Mouse (Mus musculus): ENCODE measurements at regions not wholly inside any gene's neighbourhood (a gene's known extent, or its start where the extent isn't known, plus 50 kb on each side); places are given as distances from the start of the nearest gene placed in this dataset.

DNA sequence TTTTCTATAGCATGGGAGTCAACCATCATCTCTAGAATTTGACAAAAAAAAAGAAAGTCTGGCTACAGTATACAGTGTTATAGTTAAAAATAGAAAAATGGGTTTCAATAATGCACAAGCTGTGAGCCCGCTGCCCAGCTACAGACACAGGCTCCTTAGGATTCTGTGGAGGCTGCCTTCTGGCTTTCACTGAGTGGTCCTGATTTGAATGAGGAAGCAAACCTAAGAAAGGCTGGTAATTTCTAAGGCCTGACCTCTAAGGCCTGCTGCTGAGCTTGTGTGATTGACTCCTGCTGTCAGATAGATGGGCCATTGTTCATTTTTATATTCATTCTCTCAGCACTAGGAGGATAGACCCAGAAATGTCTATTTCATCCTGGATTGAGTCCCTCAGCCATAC is 67.7 kb downstream of the Alg10b start:
- in situ Hi-C loops (cut with MboI; ENCODE audit: low pct_ligation_motif_present, low pct_unique_long_range_greater_than_20kb, low sequenced_read_pairs) (no loop called here), dilution Hi-C loops (cut with MboI; ENCODE audit: extremely low pct_ligation_motif_present, extremely low pct_unique_long_range_greater_than_20kb, low sequenced_read_pairs) (no loop called here)
- Histone ChIP-seq H3K27me3 (replicated peaks) (no peaks in the 10 kb centered on the region), H3K9ac (ENCODE audit: insufficient read depth, low read depth) (no peak overlapping the region), H3K79me2 (replicated peaks; ENCODE audit: control insufficient read depth, extremely low read depth, insufficient read depth, poor library complexity, severe bottlenecking) (no peaks in the 10 kb centered on the region), H3K27ac (ENCODE audit: insufficient read depth, low read depth) (no peak overlapping the region), H3K9me3 (replicated peaks; ENCODE audit: low read length) (peaks cover 41% of the 10 kb centered on the region), H3K36me3 (replicated peaks in 1 of 2; ENCODE audit: control insufficient read depth in 1 of 2, insufficient read depth in 1 of 2, low read length in 1 of 2) (no peaks in the 10 kb centered on the region), H3K4me3 (replicated peaks in 1 of 3; ENCODE audit: low read depth in 2 of 3, low read length in 2 of 3, poor library complexity in 1 of 3) (no peak overlapping the region), H3K4me2 (ENCODE audit: insufficient read depth, low read depth, poor library complexity, severe bottlenecking) (no peak overlapping the region), H3K4me1 (ENCODE audit: control insufficient read depth in 1 of 2, insufficient read depth in 2 of 2) (no peaks in the 10 kb centered on the region)
- no peak for TF ChIP-seq ETS1 (conservative IDR thresholded peaks at IDR 0.05; ENCODE audit: low read depth, low read length)
- TF ChIP-seq EP300 (IDR thresholded peaks at IDR 0.05; ENCODE audit: low read length): no peak
- TF ChIP-seq RCOR1 (conservative IDR thresholded peaks at IDR 0.05; ENCODE audit: low read depth, low read length): no peak
- no peak for TF ChIP-seq TCF12 (IDR thresholded peaks at IDR 0.05; ENCODE audit: low read depth, low read length)
- TF ChIP-seq PAX5 (IDR thresholded peaks at IDR 0.05; ENCODE audit: low read length): no peak
- no peak for TF ChIP-seq UBTF (IDR thresholded peaks at IDR 0.05; ENCODE audit: low read depth, low read length)
- no peak for DNase-seq (ENCODE audit: extremely low read depth)

DNA sequence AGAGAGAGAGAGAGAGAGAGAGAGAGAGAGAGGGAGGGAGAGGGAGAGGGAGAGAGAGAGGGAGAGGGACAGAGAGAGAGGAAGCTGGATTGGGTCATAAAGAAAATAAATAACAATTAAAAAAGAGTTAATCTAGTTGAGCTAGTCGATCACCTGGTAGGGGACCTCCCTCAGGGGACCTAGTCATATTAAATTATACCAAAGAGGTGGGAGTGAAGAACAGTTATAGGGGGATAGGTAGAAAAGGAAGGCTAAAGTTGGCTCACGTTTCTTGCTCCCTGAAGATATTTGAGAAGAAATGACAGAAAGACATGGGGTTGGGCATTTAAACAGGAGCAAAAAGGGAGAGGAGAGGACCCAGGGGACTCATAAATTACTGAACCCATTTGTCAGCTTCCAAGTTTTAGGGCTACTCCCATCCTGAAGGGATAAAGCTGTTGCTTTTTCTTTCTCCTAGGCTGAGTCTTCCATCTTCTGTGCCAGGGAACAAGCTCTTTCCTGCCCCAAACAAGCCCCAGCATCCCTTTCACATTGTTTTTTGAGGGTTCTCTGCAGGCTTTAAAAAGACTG is 70.3 kb downstream of the Alg10b start:
- H3K36me3 ChIP-seq (replicated peaks in 1 of 2; ENCODE audit: control insufficient read depth in 1 of 2, insufficient read depth in 1 of 2, low read length in 1 of 2): no peaks in the 10 kb centered on the region
- H3K27ac ChIP-seq (ENCODE audit: insufficient read depth, low read depth): no peak overlapping the region
- no peak for DNase-seq (ENCODE audit: extremely low read depth)
- H3K27me3 ChIP-seq (replicated peaks): no peaks in the 10 kb centered on the region
- dilution Hi-C loops (cut with MboI; ENCODE audit: extremely low pct_ligation_motif_present, extremely low pct_unique_long_range_greater_than_20kb, low sequenced_read_pairs) (no loop called here), in situ Hi-C loops (cut with MboI; ENCODE audit: low pct_ligation_motif_present, low pct_unique_long_range_greater_than_20kb, low sequenced_read_pairs) (no loop called here)
- H3K4me1 ChIP-seq (ENCODE audit: control insufficient read depth in 1 of 2, insufficient read depth in 2 of 2): no peaks in the 10 kb centered on the region
- H3K9me3 ChIP-seq (replicated peaks; ENCODE audit: low read length): peaks cover 40% of the 10 kb centered on the region
- no peak overlapping the region for H3K4me3 ChIP-seq (replicated peaks in 1 of 3; ENCODE audit: low read depth in 2 of 3, low read length in 2 of 3, poor library complexity in 1 of 3)
- H3K79me2 ChIP-seq (replicated peaks; ENCODE audit: control insufficient read depth, extremely low read depth, insufficient read depth, poor library complexity, severe bottlenecking): no peaks in the 10 kb centered on the region
- TF ChIP-seq ZMIZ1 (IDR thresholded peaks at IDR 0.05; ENCODE audit: low read depth, low read length): no peak
- no peak for TF ChIP-seq MEF2A (IDR thresholded peaks at IDR 0.05; ENCODE audit: borderline replicate concordance, low read depth, low read length)
- TF ChIP-seq SMC3 (IDR thresholded peaks at IDR 0.05; ENCODE audit: low read depth, low read length): no peak
- no peak for TF ChIP-seq KAT2A (IDR thresholded peaks at IDR 0.05; ENCODE audit: insufficient replicate concordance, low read length)
- no peak for TF ChIP-seq ZKSCAN1 (IDR thresholded peaks at IDR 0.05; ENCODE audit: borderline replicate concordance, low read depth, low read length)
- no peak for TF ChIP-seq UBTF (IDR thresholded peaks at IDR 0.05; ENCODE audit: low read depth, low read length)
- TF ChIP-seq RCOR1 (conservative IDR thresholded peaks at IDR 0.05; ENCODE audit: low read depth, low read length): no peak
- no peak for TF ChIP-seq MYC (IDR thresholded peaks at IDR 0.05; ENCODE audit: low read depth, low read length)
- no peak for TF ChIP-seq ETS1 (conservative IDR thresholded peaks at IDR 0.05; ENCODE audit: low read depth, low read length)
- no peak for TF ChIP-seq ELF1 (IDR thresholded peaks at IDR 0.05; ENCODE audit: low read depth, low read length)
- no peak for TF ChIP-seq NELFE (IDR thresholded peaks at IDR 0.05; ENCODE audit: low read depth, low read length)
- TF ChIP-seq TBP (conservative IDR thresholded peaks at IDR 0.05; ENCODE audit: low read depth, low read length): no peak
- TF ChIP-seq HCFC1 (IDR thresholded peaks at IDR 0.05; ENCODE audit: low read depth, low read length): no peak
- TF ChIP-seq JUND (conservative IDR thresholded peaks at IDR 0.05; ENCODE audit: low read depth, low read length): no peak
- H3K4me2 ChIP-seq (ENCODE audit: insufficient read depth, low read depth, poor library complexity, severe bottlenecking): no peak overlapping the region
- no peak overlapping the region for H3K9ac ChIP-seq (ENCODE audit: insufficient read depth, low read depth)

Measured in CH12.LX (cell line).